Mouse (Mus musculus): Measurements from ENCODE around the gene Lair1.
"Not testable (repeated sequence)": the region's sequence is repeated elsewhere in the genome, so short reads cannot be mapped to it uniquely, and the experiment has no call there.

- not testable (repeated sequence) for TF ChIP-seq CTCF, EP300 (IDR thresholded peaks at IDR 0.05)
These were observed 2.3 kb downstream of the Lair1 start for GRCm38 (mm10) chr7:4060602-4061188.
